Mouse (Mus musculus) myocyte (in vitro differentiated cells): ENCODE measurements at regions not wholly inside any gene's neighbourhood (a gene's known extent, or its start where the extent isn't known, plus 50 kb on each side); places are given as distances from the start of the nearest gene placed in this dataset.

Source experiments
- H3K27me3 ChIP-seq: one replicate; pipeline ENCODE4 v1.6.1; 2011; ENCODE audit not compliant: control insufficient read depth, insufficient read depth, insufficient read length
- H3K36me3 ChIP-seq: one replicate; pipeline ENCODE4 v1.6.1; 2011; ENCODE audit not compliant: control insufficient read depth, insufficient read depth
- H3K4me2 ChIP-seq: one replicate; pipeline ENCODE4 v1.6.1; 2011; ENCODE audit warnings: low read depth, control low read depth
- H3K4me3 ChIP-seq: one replicate; pipeline ENCODE4 v1.5.1; 2011; ENCODE audit warnings: mild to moderate bottlenecking, control low read depth, moderate library complexity
- H3K79me2 ChIP-seq: one replicate; pipeline ENCODE4 v1.6.1; 2011; ENCODE audit not compliant: control insufficient read depth, insufficient read depth
- H3ac ChIP-seq: one replicate; pipeline ENCODE4 v1.6.1; 2011; ENCODE audit not compliant: control insufficient read depth, insufficient read length
- CEBPB ChIP-seq: IDR thresholded peaks from 2 replicates; pipeline ENCODE4 v1.6.1; 2011; ENCODE audit warnings: mild to moderate bottlenecking, moderate library complexity; ENCODE audit not compliant: poor library complexity, insufficient read depth, severe bottlenecking
- E2F4 ChIP-seq: IDR thresholded peaks from one replicate; pipeline ENCODE4 v1.6.1; 2011; ENCODE audit warnings: mild to moderate bottlenecking, control low read depth, moderate library complexity; ENCODE audit not compliant: insufficient read depth
- MAX ChIP-seq: IDR thresholded peaks from one replicate; pipeline ENCODE4 v1.6.1; 2011; ENCODE audit warnings: low read depth, mild to moderate bottlenecking, control low read depth
- MYOD1 ChIP-seq, 3 experiments: IDR thresholded peaks; one replicate each; pipeline ENCODE4 v1.6.1; 2011; ENCODE audit warnings: control low read depth in 2 of 3, low read depth in 2 of 3, mild to moderate bottlenecking in 2 of 3, moderate library complexity in 1 of 3; ENCODE audit not compliant: insufficient read length in 2 of 3, control insufficient read depth in 1 of 3
- MYOG ChIP-seq, 3 experiments: IDR thresholded peaks; one replicate each; pipeline ENCODE4 v1.6.1; 2011; ENCODE audit warnings: control low read depth in 2 of 3, low read depth in 2 of 3, mild to moderate bottlenecking in 2 of 3; ENCODE audit not compliant: insufficient read length in 2 of 3, control insufficient read depth in 1 of 3, insufficient read depth in 1 of 3
- POLR2A ChIP-seq: IDR thresholded peaks from one replicate; pipeline ENCODE4 v1.6.1; 2011; ENCODE audit warnings: low read depth, mild to moderate bottlenecking, control low read depth, moderate library complexity; ENCODE audit not compliant: insufficient read length
- POLR2AphosphoS2 ChIP-seq: IDR thresholded peaks from one replicate; pipeline ENCODE4 v1.6.1; 2011; ENCODE audit warnings: low read depth, control low read depth; ENCODE audit not compliant: insufficient read length
- REST ChIP-seq: IDR thresholded peaks from one replicate; pipeline ENCODE4 v1.6.1; 2011; ENCODE audit warnings: mild to moderate bottlenecking, control low read depth, moderate library complexity; ENCODE audit not compliant: insufficient read depth, insufficient read length
- SRF ChIP-seq: IDR thresholded peaks from one replicate; pipeline ENCODE4 v1.6.1; 2011; ENCODE audit warnings: low read depth; ENCODE audit not compliant: control insufficient read depth, insufficient read length
- TCF12 ChIP-seq: IDR thresholded peaks from one replicate; pipeline ENCODE4 v1.6.1; 2011; ENCODE audit warnings: mild to moderate bottlenecking, control low read depth; ENCODE audit not compliant: poor library complexity, insufficient read depth, severe bottlenecking
- TCF3 ChIP-seq: IDR thresholded peaks from one replicate; pipeline ENCODE4 v1.6.1; 2011; ENCODE audit warnings: low read depth, control low read depth; ENCODE audit not compliant: insufficient read length
- USF1 ChIP-seq: IDR thresholded peaks from one replicate; pipeline ENCODE4 v1.6.1; 2011; ENCODE audit warnings: low read depth, mild to moderate bottlenecking, control low read depth, moderate library complexity

- no peak overlapping the region for H3K4me2 ChIP-seq
- no peak overlapping the region for H3K4me3 ChIP-seq
- no peak overlapping the region for H3ac ChIP-seq
- no peaks in the 10 kb centered on the region for H3K79me2 ChIP-seq
- TF ChIP-seq POLR2A (no peak), CEBPB (no peak), SRF (no peak)
- H3K27me3 ChIP-seq: no peaks in the 10 kb centered on the region
- no peaks in the 10 kb centered on the region for H3K36me3 ChIP-seq
Measured at GRCm38 (mm10) chr3:81809604-81810003, 122.8 kb upstream of the Ctso start.

GRCm38 (mm10) chr3:81820304-81820703 is 112.1 kb upstream of the Ctso start:
- Histone ChIP-seq H3K79me2 (no peaks in the 10 kb centered on the region), H3K4me2 (no peak overlapping the region), H3ac (no peak overlapping the region), H3K4me3 (no peak overlapping the region), H3K36me3 (no peaks in the 10 kb centered on the region), H3K27me3 (no peaks in the 10 kb centered on the region)
- peak; percentile 49 to 73 (median 53) for TF ChIP-seq MYOD1 (IDR thresholded peaks at IDR 0.05; ENCODE audit: control insufficient read depth in 1 of 3, insufficient read length in 2 of 3, low read depth in 2 of 3)
- no peak for TF ChIP-seq TCF12

GRCm38 (mm10) chr3:81829525-81829924 is 102.9 kb upstream of the Ctso start:
- TF ChIP-seq MYOD1 (IDR thresholded peaks at IDR 0.05; ENCODE audit: control insufficient read depth in 1 of 3, insufficient read length in 2 of 3, low read depth in 2 of 3) (no peak), POLR2A (no peak), CEBPB (no peak), REST (no peak), E2F4 (no peak), MYOG (IDR thresholded peaks at IDR 0.05; ENCODE audit: control insufficient read depth in 1 of 3, insufficient read depth in 1 of 3, insufficient read length in 2 of 3, low read depth in 2 of 3) (no peak), TCF12 (no peak), USF1 (no peak)
- no peak overlapping the region for H3K4me3 ChIP-seq
- H3ac ChIP-seq: no peak overlapping the region
- H3K79me2 ChIP-seq: no peaks in the 10 kb centered on the region
- H3K4me2 ChIP-seq: no peak overlapping the region
- no peaks in the 10 kb centered on the region for H3K27me3 ChIP-seq
- H3K36me3 ChIP-seq: no peaks in the 10 kb centered on the region

GRCm38 (mm10) chr3:81829966-81830599 is 102.3 kb upstream of the Ctso start:
- TF ChIP-seq MYOG (IDR thresholded peaks at IDR 0.05; ENCODE audit: control insufficient read depth in 1 of 3, insufficient read depth in 1 of 3, insufficient read length in 2 of 3, low read depth in 2 of 3) (no peak), TCF12 (no peak), POLR2A (no peak), TCF3 (no peak), REST (no peak), POLR2AphosphoS2 (no peak), E2F4 (no peak), SRF (no peak), MYOD1 (IDR thresholded peaks at IDR 0.05; ENCODE audit: control insufficient read depth in 1 of 3, insufficient read length in 2 of 3, low read depth in 2 of 3) (no peak), MAX (no peak), USF1 (no peak), CEBPB (no peak)
- H3ac ChIP-seq: no peak overlapping the region
- H3K4me3 ChIP-seq: no peak overlapping the region
- H3K4me2 ChIP-seq: no peak overlapping the region
- H3K27me3 ChIP-seq: no peaks in the 10 kb centered on the region
- H3K36me3 ChIP-seq: no peaks in the 10 kb centered on the region
- no peaks in the 10 kb centered on the region for H3K79me2 ChIP-seq

GRCm38 (mm10) chr3:81835380-81836157 is 96.8 kb upstream of the Ctso start:
- Histone ChIP-seq H3K4me2 (peak overlapping the region; percentile 18), H3ac (no peak overlapping the region), H3K36me3 (no peaks in the 10 kb centered on the region), H3K79me2 (no peaks in the 10 kb centered on the region), H3K27me3 (no peaks in the 10 kb centered on the region), H3K4me3 (no peak overlapping the region)
- TF ChIP-seq TCF12: no peak
- TF ChIP-seq MAX: no peak
- no peak for TF ChIP-seq SRF
- TF ChIP-seq E2F4: no peak
- TF ChIP-seq POLR2A: no peak
- TF ChIP-seq POLR2AphosphoS2: no peak
- TF ChIP-seq TCF3: no peak
